Mouse (Mus musculus) lung, embryonic 16.5 days (tissue): ENCODE data around the gene Fam214a. TPM values are rescaled to one million over a fixed set of nuclear protein-coding genes. Genes with fewer than 3 reads are reported as not detected.
A peak's percentile ranks its signal among the peaks of the same experiment; 100 is the strongest.

ENCODE experiments used
- ATAC-seq: fragments of 200-750 bp; cut with Nextera tagmentation; 2 replicates; pipeline ENCODE4 v1.8.0; 2017; ENCODE audit warnings: low read depth, mild to moderate bottlenecking, moderate library complexity
- H3K27ac ChIP-seq: fragments of 300-500 bp; sonication (generic); 2 replicates; pipeline ENCODE4 v1.5.1; 2014; ENCODE audit warnings: mild to moderate bottlenecking, control low read depth, low read length
- H3K27me3 ChIP-seq: fragments of 300-500 bp; sonication (generic); 2 replicates; pipeline ENCODE4 v1.6.1; 2014; ENCODE audit warnings: low read depth, low read length, mixed read lengths; ENCODE audit not compliant: control insufficient read depth, insufficient read depth
- H3K36me3 ChIP-seq: fragments of 300-500 bp; sonication (generic); 2 replicates; pipeline ENCODE4 v1.6.1; 2014; ENCODE audit warnings: low read length; ENCODE audit not compliant: control insufficient read depth, insufficient read depth
- H3K4me1 ChIP-seq: fragments of 300-500 bp; sonication (generic); replicated peaks from 2 replicates; pipeline ENCODE4 v1.6.1; 2014; ENCODE audit warnings: low read length, mixed read lengths; ENCODE audit not compliant: control insufficient read depth, insufficient read depth
- H3K4me2 ChIP-seq: fragments of 300-500 bp; sonication (generic); 2 replicates; pipeline ENCODE4 v1.6.1; 2014; ENCODE audit warnings: low read depth, low read length, control low read depth
- H3K4me3 ChIP-seq: fragments of 300-500 bp; sonication (generic); 2 replicates; pipeline ENCODE4 v1.5.1; 2014; ENCODE audit warnings: mild to moderate bottlenecking, low read length, control low read depth
- H3K9ac ChIP-seq: fragments of 300-500 bp; sonication (generic); 2 replicates; pipeline ENCODE4 v1.6.1; 2014; ENCODE audit warnings: low read length, control low read depth
- H3K9me3 ChIP-seq: fragments of 300-500 bp; sonication (generic); 2 replicates; pipeline ENCODE4 v1.6.1; 2016; ENCODE audit warnings: low read length; ENCODE audit not compliant: control insufficient read depth
- WGBS: fragments of 180-500 bp; shearing (Covaris S2); extraction: QIAGEN DNeasy Blood & Tissue Kit; methylation state at CpG from one replicate; pipeline ENCODE4 v1.1.7; 2014; 5-methylcytosine and 5-hydroxymethylcytosine counted together
- polyA plus RNA-seq: library from polyadenylated mRNA; unstranded; fragments of >200 nt; fragmentation: Nextera tagmentation; extraction: Ambion mirVana; gene quantifications from 2 replicates; pipeline ENCODE4 v1.2.1, GENCODE M21; 2015

The Fam214a gene
- polyA plus RNA-seq, 1 experiment from 2014 or later, result 12.1 TPM

DNA sequence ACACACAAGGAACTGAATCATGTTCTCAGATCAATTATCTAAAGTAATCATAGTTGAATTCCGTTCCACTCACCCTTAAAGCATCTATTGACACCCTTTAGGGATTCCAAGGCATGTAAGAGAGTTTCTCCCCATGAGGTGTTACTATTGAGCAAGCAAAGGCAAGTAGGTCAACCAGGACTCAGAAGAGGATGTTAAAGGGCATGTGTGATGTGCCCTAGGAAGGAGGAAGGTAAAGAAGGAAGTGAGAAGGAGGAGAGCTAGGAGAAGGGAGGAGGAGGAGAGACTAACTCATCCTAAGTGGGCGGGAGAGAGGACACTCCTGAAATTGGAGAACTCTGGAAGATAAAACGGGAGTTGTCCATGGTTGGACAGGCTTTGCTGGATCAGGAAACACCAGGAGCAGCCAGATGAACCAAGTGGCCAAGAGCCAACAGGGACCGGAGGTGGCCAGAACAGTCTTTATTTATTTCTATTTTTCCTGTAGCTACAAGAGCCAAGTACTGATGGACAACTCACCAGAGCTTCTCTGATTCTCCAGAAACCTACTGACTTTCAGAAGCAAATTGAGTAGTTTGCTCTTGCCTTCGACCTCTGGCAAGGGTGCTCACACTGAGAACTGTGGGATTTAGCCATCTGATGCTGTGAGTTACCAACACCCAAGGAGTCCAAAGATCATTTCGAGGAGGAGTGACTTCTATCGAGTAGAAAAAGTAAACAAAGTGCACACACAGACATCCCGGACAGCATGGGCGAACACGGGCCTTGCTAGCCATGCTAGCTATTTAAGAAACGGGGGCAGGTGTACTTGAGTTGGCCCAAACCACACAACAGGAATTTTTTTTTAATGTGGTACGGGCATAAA lies 13.8 kb upstream of the Fam214a start:
- no peak for ATAC-seq
- H3K27me3 ChIP-seq, result no peaks in the 10 kb centered on the region
- no peak overlapping the region for H3K4me3 ChIP-seq
- 0 out of 2 replicates have a peak, but pooled peaks cover 2% of the 10 kb centered on the region for H3K4me1 ChIP-seq
- no peaks in the 10 kb centered on the region for H3K9me3 ChIP-seq
- H3K9ac ChIP-seq, result no peak overlapping the region
- H3K27ac ChIP-seq, result no peak overlapping the region
- no peak overlapping the region for H3K4me2 ChIP-seq
- 58% methylated on average over 12 of the region's 12 CpGs for WGBS
- no peaks in the 10 kb centered on the region for H3K36me3 ChIP-seq

- ATAC-seq, result no peak
- Histone ChIP-seq H3K4me1 (no peaks in the 10 kb centered on the region), H3K9me3 (no peaks in the 10 kb centered on the region), H3K36me3 (no peaks in the 10 kb centered on the region), H3K4me3 (no peak overlapping the region), H3K27me3 (no peaks in the 10 kb centered on the region), H3K27ac (no peak overlapping the region), H3K9ac (no peak overlapping the region), H3K4me2 (no peak overlapping the region)
- 85% methylated on average over 8 of the region's 8 CpGs for WGBS
These were observed 5.8 kb upstream of the Fam214a start for GRCm38 (mm10) chr9:74946713-74947402.

DNA sequence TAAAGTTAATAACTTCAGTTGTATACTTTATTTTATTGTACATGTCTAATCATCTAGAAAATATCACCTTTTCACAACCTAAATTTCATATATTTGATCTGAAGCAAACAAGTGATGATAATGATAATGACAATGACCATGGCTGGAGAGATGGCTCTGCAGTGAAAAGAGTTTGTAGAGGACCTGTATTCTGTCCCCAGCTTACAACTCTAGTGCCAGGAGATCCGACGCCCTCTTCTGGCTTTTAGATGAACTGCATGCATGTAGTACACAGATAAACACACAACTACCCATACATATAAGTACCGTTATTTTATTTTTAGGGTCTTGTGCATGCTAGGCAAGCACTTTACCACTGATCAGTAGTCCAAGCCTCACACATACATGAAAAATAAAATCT lies 1.2 kb upstream of the Fam214a start:
- H3K36me3 ChIP-seq, result no peaks in the 10 kb centered on the region
- H3K9ac ChIP-seq, result no peak overlapping the region
- H3K27me3 ChIP-seq, result no peaks in the 10 kb centered on the region
- H3K9me3 ChIP-seq, result no peaks in the 10 kb centered on the region
- no peak overlapping the region for H3K27ac ChIP-seq
- 32% methylated on average over 3 of the region's 3 CpGs for WGBS
- no peak overlapping the region for H3K4me3 ChIP-seq
- ATAC-seq, result no peak
- H3K4me2 ChIP-seq, result no peak overlapping the region
- H3K4me1 ChIP-seq, result peaks cover 13% of the 10 kb centered on the region

DNA sequence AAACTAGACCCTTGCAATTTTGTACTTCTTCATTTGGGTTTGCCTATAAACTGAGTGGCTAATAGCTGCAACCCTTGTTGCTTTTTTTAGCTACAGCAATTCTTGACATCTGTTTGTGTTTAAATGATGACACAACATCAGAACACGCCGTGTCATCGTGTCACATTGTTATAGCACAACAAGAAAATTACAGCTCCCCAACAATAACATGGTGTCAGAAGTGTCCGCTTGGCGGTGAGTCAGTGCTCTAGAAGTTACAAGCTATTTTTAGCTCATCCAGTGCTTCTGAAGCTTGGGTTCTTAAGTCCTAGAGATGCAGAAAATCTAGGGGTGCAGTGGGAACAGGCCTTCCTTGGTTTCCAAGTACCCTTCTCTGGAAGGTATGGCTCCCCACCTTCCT lies 578 bp upstream of the Fam214a start:
- Histone ChIP-seq H3K9ac (peak overlapping the region; percentile 84), H3K4me2 (peak overlapping the region; percentile 75), H3K4me3 (peak overlapping the region; percentile 86), H3K27ac (peak overlapping the region; percentile 69), H3K4me1 (peaks cover 13% of the 10 kb centered on the region), H3K27me3 (no peaks in the 10 kb centered on the region), H3K36me3 (no peaks in the 10 kb centered on the region), H3K9me3 (no peaks in the 10 kb centered on the region)
- ATAC-seq, result no peak
- WGBS, result 36% methylated on average over 5 of the region's 5 CpGs

GRCm38 (mm10) chr9:74953265-74953958 lies 728 bp downstream of the Fam214a start:
- Histone ChIP-seq H3K27ac (peak overlapping the region; percentile 92), H3K4me2 (peak overlapping the region; percentile 75), H3K4me3 (peak overlapping the region; percentile 86), H3K36me3 (peaks cover 2% of the 10 kb centered on the region; the same call in 1 of the 2 replicates), H3K9ac (peak overlapping the region; percentile 84), H3K9me3 (no peaks in the 10 kb centered on the region), H3K27me3 (no peaks in the 10 kb centered on the region), H3K4me1 (peaks cover 13% of the 10 kb centered on the region)
- ATAC-seq, result peak; percentile 72
- 4% methylated on average over 25 of the region's 31 CpGs for WGBS

DNA sequence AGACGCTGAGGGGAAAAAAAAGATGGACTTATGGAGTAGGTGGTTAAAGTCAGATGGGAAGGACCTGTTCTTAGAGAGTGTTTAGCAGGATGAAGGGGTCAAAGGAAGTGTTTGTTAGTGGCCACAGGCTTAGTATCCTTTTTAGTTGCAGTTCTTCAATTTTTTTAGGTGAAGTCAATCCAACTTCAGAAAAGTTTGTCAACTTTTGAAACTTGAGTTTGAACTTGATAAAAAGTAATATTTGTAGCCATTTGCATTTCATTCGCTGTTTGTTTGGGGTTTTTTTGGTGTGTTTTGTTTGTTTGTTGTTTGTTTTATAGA lies 1.2 kb downstream of the Fam214a start:
- peak overlapping the region; percentile 84 for H3K9ac ChIP-seq
- WGBS, result 55% methylated on average over 2 of the region's 2 CpGs
- peak overlapping the region; percentile 92 for H3K27ac ChIP-seq
- ATAC-seq, result no peak
- peak overlapping the region; percentile 75 for H3K4me2 ChIP-seq
- H3K4me1 ChIP-seq, result peaks cover 13% of the 10 kb centered on the region
- H3K9me3 ChIP-seq, result no peaks in the 10 kb centered on the region
- peak overlapping the region; percentile 86 for H3K4me3 ChIP-seq
- no peaks in the 10 kb centered on the region for H3K27me3 ChIP-seq
- peaks cover 3% of the 10 kb centered on the region; the same call in 1 of the 2 replicates for H3K36me3 ChIP-seq

DNA sequence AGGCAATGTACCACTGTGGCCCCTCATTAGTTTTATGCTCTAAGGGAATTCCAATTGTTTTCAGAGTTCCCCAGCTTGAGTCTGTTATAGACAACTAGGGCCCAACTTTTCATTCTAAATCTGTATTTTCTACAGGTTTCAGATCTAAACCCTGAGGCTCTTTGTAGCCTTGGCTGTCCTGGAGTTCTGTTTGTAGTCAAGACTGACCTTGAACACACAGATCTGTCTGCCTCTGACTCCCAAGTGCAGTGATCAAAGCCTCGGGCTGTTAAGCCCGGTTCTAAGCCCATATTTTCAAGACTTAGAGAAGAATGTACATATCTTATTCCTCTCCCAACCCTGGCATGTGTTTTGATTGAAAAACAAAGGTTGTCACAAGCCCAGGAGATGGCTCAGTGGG lies 1.7 kb downstream of the Fam214a start:
- no peak overlapping the region for H3K4me3 ChIP-seq
- H3K4me1 ChIP-seq, result peaks cover 13% of the 10 kb centered on the region
- ATAC-seq, result no peak
- WGBS, result 80% methylated on average over 2 of the region's 2 CpGs
- no peaks in the 10 kb centered on the region for H3K27me3 ChIP-seq
- no peak overlapping the region for H3K27ac ChIP-seq
- peaks cover 3% of the 10 kb centered on the region; the same call in 1 of the 2 replicates for H3K36me3 ChIP-seq
- no peaks in the 10 kb centered on the region for H3K9me3 ChIP-seq
- peak overlapping the region; percentile 75; the same call in 1 of the 2 replicates for H3K4me2 ChIP-seq
- no peak overlapping the region for H3K9ac ChIP-seq

DNA sequence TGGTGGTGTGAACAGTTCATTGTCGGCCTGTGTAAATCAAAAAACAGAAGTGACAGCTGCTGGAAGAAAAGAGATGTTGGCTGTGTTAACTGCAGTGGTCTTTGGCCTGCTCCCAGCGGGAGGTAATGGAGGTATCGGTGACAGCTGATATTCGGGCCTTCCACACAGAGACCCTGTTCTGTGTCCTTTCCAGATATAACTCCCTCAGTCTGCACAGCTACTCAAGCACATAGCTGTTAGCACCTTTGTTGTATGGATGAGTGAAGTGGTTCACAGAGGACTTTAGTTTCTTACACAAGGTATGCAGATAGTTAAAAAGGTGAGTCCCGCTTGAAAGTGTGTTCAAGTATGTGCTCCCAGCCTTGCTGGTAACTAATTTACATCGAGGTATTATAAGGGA lies 7.9 kb downstream of the Fam214a start:
- no peaks in the 10 kb centered on the region for H3K9me3 ChIP-seq
- H3K9ac ChIP-seq, result no peak overlapping the region
- H3K27ac ChIP-seq, result no peak overlapping the region
- no peaks in the 10 kb centered on the region for H3K27me3 ChIP-seq
- no peak overlapping the region for H3K4me2 ChIP-seq
- H3K36me3 ChIP-seq, result peaks cover 3% of the 10 kb centered on the region; the same call in 1 of the 2 replicates
- ATAC-seq, result no peak
- H3K4me3 ChIP-seq, result no peak overlapping the region
- 74% methylated on average over 6 of the region's 6 CpGs for WGBS
- no peaks in the 10 kb centered on the region for H3K4me1 ChIP-seq

GRCm38 (mm10) chr9:74961073-74961575 lies 8.4 kb downstream of the Fam214a start:
- Histone ChIP-seq H3K9ac (no peak overlapping the region), H3K27me3 (no peaks in the 10 kb centered on the region), H3K4me3 (no peak overlapping the region), H3K4me2 (no peak overlapping the region), H3K27ac (no peak overlapping the region), H3K9me3 (no peaks in the 10 kb centered on the region), H3K36me3 (peaks cover 3% of the 10 kb centered on the region; the same call in 1 of the 2 replicates), H3K4me1 (no peaks in the 10 kb centered on the region)
- 37% methylated on average over 14 of the region's 14 CpGs for WGBS
- ATAC-seq, result no peak
